Mouse (Mus musculus) left cerebral cortex, adult 11 months (tissue): ENCODE results near the gene Gm21962.
"Not testable (repeated sequence)": the region's sequence is repeated elsewhere in the genome, so short reads cannot be mapped to it uniquely, and the experiment has no call there.

Experiments used
- DNase-seq: peaks from one replicate; pipeline ENCODE4 v3.0.0; 2022; ENCODE audit warnings: low spot score

Gm21962 gene

DNA sequence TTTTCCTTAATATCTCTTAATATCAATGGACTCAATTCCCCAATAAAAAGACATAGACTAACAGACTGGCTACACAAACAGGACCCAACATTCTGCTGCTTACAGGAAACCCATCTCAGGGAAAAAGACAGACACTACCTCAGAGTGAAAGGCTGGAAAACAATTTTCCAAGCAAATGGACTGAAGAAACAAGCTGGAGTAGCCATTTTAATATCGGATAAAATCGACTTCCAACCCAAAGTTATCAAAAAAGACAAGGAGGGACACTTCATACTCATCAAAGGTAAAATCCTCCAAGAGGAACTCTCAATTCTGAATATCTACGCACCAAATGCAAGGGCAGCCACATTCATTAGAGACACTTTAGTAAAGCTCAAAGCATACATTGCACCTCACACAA, at the start of gene Gm21962:
Gm21962 (plus strand) TSS at position 301 of the 400 bp plus-strand sequence.
- DNase-seq = not testable (repeated sequence)

DNA sequence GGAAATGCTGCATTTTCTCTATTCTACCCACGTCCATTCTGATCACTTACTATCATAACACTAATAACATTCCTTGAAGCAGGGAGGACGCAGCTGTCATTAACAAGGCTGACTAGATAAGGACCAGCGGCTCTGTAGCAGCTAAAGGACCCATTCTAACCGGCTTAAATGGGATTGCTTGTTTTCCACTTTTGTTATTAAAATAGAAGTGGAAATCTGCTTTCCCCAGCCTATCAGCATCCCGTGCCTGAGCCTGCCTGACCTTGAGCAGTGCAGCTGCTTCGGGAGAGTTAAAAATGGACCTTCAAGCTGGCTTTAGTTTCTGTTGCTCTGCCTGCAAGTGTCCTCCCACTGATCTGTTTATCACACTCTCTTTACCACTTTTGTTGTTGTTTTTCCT, 49.2 kb upstream of the Gm21962 start:
- DNase-seq = no peak

DNA sequence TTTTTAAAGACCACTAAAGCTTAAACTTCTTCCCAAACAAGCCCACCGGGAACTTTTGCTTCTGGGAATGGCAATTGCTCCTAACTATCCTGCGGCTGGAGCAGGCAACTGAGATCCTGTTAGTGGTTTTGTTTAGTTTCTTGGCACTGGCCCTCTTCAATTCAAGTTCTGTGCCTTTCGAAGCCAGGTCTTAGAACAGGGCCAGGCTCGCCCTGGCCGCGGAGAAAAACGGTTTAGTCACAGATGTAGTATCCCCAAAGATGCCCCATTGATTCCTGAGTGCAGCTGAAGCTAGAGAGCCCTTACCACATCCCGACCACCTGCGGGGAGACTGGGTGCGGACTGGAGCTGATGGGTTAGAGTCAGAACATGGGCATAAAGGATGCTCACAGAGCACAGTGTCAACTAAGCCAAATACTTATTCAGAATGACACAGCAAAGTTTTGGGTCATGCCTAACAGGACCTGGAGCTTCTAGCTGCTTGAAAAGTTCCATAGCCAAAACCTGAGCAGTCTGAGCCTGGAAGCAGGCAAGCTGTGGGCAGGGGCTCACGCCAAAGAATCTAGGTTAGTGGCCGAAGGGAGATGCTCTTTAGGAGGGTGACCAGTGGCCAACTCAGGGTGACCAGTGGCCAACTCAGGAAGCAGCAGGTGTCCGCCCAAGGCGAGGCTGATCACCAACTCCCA, 48.3 kb upstream of the Gm21962 start:
- DNase-seq = no peak

DNA sequence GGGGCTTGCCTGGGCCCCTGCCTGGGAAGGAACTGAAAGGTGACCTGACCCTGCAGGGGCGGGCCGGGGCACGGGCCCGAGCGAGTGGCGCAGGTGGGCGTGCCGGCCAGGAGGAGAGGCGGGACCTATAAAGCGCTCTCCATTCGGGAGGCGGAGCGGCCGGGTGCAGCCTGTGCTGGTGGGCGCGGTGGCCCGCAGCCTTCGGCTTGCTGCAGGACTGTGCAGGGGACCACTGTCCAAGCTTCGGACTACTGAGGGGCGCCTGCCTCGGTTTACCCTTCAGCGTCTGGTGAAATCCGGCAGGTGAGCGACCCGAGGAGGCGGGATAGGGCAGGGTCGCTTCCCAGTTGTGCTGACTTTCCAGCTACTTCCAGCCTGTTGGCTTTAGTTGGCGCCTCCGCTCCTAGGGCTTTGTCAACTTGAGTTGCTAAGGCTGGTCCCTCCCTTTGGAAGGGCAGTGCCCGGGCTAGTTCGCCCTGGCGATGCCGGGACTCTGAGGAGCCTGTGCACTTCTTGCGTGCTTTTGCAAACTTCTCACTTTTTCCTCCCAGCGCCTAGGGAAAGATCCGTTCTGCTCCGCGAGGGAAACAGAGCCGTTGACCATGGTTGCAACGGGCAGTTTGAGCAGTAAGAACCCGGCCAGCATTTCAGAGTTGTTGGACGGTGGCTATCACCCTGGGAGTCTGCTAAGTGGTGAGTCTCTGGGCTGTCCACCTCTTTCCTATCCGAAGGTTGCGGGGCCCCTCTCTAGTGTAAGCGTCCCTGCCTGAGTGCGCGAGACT, 47.6 kb upstream of the Gm21962 start:
- no peak for DNase-seq

DNA sequence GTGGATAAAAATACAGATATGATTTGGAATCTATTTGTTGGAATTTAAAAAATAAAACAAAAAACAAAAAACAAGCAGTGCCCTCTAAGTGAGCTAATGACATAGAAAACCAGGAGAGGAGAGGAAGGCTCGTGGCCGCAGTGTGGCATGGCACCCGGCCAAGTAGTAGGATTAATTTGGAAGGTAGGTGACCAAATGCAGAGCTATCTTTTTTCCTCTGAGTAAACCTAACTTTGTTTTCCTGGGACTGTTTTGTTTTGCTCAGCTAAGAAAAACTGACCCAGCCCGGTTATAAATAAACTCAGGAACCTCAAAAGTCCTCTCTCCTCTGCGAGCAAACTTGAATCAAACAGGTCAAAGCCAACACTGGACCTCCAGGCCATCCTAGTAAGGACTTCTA, 46.3 kb upstream of the Gm21962 start:
- DNase-seq = no peak

DNA sequence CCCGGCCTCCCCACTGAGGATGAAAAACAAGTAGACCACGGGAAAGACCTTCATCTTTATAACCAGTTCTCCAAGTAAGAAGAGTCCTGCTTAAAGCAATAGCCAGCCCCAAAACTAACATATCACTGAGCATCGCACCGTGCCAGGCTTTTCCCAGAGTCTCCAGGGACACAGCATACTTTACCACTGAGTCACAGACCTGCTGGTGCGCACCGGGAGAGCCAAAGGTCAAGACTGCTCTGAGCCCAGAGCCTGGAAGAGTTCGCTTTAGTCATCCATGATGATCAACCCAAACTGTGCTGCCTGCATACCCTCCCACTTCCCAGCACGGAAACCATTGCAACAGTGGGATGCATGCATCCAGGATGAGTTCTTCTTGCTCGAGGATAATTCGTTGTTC, 37.6 kb upstream of the Gm21962 start:
- DNase-seq = no peak

DNA sequence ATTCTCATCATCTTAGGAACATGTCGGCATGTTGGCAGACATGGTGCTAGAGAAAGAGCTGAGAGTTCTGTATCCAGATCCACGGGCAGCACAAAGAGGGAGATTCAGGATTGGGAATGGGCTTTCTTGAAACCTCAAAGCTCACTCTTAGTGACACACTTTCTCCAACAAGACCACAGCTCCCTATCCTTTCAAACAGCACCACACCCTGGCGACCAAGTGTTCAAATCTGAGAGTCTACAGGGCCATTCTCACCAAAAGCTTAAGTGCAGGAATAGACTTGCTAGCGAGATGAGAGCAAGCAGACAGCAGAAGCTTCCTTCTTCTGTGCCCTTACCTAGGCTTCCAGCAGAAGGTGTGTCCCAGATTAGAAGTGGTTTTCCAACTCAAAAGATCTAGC, 34.8 kb upstream of the Gm21962 start:
- no peak for DNase-seq

DNA sequence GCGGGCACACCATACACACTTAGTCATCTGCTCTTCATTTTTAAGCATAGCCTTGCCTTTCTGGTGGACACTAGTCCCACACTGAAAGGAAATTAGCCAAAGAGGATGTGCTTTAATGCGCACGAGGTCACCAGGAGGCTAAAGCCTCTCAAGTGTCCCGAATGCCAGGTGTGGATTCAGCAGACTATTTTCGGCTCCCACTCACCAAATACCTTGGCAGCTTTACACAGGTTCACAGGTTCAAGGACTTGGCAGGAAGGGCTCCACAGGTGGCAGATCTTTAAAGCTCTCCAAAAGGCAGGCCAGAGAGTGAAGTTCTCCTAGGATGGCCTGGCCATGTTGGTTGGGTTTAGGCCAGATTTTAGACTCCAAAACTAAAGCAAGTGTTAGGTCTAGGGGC, 30.1 kb upstream of the Gm21962 start:
- no peak for DNase-seq

DNA sequence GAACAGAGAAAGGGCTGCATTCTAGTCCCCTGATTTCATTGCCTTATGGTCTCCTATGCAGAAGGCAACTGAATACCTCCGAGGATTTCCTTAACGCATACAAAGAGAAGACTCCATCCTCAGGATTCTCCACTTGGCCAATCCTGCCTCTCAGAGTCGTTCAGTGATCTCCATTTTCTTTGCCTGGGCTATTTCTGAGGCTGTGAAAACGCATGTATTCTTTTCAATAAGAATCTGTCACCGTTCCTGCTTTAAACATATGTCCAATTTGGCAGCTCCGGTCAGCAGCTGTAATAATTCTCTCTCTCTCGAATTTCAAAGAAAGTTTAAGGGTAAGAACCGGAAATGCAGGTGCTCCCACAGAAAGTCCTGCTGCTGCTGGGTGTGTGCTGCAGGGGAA, 29.2 kb upstream of the Gm21962 start:
- DNase-seq = no peak

DNA sequence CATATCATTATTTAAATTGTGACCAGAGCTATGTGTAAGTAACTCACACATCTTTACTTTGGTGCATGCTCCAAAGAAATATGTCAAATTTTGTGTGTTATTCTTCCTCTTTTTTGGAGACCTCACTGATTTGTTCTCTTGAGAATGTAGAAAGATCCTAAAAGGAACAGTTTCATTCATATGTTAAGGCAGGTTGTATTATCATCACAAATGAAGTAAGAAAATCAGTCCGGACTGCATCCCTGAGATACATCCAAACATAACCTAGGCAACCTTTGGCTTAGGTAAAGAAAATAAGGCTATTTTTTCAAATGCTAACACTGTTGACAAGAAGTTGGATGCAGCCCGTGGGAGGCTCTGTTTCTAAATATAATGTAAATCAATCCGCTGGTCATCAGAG, 28.8 kb upstream of the Gm21962 start:
- DNase-seq = no peak

DNA sequence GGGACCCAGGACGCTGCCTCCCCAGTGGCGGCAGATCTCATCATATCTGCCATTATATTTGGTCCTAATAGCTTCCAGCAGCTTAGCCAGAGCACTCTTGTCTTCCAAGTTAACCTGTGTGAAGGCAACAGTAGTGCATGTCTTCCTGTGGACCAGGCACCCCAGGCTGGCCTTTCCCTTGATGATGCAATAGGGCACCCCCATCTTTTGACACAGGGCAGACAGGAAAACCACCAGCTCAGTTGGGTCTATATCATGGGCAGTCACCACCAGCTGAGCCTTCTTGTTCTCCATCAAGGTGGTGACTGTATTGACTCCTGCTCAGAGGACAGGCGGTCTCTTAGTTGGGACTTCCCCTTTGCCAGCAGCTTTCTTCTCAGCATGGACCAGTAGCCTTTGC, 27.2 kb upstream of the Gm21962 start:
- no peak for DNase-seq

DNA sequence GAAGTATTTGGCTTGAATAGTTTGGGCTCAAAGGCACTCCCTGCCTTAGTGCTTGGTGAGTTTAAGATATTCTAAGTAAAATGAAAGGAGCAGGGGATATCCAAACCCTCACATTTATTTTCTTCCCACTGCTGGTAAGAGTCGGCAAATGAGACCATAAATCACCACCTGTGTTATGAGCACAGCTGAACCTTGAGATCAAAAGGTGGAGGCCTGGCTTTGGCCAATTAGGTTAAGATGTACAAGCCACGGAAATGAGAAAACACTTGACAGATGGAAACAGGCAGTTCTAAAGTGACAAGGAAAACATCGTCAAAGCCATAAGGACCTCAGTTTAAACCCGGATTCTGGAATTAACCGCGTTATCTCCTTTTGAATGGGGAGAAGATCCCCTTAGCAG, 26.4 kb upstream of the Gm21962 start:
- no peak for DNase-seq

DNA sequence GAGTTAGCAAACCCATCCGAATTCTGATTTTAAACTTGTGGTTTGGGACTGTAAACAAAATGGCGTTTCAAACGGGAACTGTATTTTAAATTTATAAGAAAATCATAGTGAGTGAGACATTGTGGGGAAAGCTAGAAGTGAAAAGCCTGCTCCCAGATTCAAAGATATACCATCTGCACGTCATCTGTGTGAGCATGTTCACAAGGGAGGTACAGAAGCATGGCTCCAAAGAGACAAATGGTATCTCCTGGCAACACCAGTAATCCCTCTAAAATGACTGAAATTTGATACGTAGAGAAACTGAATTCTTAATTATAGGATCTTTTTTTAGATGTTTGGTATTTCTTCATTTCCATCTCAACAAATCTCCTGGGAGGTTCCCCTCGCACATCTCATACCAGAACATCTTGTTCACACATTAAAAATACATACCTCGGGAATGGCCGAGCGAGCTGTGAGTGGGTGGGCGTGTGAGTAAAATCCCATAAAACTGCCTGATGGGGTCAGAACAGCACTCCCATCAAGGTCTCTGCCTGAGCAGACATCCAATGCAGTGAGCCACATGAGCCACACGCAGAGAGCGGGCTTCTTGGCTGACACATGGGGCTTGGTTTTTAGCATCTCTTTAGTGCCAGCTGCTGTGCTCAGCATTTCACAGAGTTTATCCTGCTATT, 23.8 kb upstream of the Gm21962 start:
- peak; percentile 29 for DNase-seq

DNA sequence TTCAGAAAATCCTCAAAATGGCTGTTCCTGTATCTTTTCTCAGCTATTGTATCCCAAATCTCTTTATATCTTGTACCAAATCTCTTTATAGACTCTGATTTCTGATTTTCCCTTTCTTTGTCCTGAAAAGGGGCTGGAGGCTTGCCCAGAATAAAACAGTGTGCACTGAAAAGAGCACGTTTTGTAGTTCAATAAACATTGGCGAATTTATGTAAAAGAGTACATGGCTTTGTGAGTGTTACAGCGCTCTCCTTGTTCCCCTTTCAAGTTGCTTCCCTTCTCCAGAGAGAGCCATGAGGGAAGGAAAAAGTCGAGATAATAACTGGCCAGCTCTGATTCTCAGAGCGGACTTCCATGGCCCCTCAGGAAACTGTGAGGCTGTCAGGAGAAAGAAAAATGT, 22.2 kb upstream of the Gm21962 start:
- DNase-seq = no peak

DNA sequence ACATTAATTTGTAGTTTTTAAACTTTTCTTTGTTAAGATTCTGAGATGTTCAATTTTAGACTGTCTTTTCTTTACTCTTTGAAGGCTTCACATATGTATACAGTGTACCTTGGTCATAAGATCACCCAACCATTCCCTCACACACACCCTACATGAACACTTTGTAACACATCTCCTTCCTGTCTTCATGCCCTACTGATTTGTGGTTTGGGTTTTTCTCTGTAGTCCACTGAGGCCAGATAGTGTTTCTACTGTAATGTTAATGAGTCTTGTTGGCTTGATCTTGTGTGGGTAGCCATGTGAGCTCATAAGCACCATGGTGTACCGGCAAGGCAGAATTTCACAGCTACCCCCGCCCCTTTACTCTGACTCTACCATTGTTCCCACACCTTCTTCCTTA, 18.5 kb upstream of the Gm21962 start:
- no peak for DNase-seq

DNA sequence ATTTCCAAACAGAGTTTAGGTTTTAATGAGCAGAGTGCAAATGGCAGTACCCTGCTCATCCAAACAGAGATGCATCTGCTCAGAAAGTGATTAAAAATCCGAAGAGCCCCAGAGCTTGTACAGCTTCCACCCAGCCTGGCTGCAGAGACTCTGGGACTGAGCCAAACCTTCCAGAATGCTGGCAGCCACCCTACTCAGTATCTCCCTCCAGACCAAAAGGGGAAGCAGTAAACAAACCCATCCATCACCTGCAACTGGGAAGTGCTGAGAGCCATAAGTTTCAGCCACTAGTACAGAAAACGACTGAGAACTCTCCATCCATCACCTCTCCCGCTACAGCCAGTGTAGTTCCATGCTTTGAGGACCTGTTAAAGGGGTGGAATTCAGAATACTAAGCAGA, 9.6 kb downstream of the Gm21962 start:
- DNase-seq = no peak

DNA sequence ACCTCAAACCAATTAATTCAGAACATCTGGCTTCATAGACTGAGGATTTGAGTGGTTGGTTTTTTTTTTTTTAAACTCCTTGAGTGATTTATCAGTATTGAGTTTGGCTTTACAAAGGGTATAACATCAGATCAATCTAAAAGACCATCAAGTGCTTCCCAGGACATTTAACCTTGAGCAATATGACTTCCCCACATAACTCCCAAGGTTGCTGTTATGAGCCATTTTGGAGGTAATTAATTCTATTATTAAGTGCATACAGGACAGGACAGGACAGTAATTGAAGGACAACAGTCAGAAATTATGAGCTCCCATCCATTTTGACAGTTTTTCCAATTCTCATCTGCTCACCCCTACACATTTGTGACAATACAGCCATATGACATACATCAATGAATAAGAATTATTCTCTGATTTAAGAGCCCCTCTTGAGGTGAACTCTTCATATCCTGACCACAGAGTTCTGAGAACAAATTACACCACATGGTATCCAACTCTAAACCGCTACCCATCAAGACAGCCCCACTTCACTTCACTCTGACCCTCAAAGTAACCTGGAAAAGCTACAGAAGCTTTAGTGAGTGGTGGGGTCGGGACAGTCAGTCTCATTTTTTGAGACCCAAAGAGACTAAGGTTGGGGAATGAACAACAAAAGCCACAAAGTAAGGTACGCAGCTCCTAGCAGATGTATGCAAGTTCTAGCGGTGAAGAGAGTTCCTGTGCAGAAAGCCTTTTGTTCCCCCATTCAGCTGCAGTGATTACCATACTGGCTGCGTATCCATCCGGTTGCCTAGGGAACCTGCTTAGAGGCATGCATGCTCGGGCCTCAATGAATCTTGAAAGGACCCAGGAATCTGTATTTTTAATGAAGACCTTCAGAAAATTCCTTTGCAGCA, 11.8 kb downstream of the Gm21962 start:
- peak; percentile 42 for DNase-seq

DNA sequence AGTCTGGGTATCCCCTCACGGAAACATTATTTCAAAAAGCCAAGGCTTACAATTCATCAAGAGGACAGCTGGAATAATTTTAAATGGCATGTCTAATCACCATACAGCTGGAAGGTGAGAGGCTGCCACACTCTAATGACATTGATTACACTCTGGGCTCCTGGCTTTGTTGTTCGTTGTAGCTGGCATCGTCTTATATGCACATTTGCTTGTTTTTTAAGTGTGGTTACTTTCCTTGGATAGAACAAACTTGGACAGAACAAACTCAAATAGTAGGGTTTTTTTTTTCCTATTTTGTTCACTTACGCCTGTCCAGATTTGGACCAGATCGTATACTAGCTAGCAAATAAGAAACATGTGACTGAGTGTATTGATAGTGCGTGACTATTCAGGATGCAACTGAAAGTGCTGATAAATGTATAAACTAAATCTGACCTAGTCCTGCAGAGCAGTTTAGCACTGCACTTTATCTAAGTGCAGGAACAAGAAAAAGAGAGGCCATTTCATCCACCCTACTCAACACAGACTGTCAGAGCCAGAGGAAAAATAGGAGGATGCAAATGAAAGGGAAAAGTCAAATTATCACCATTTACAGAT, 12.6 kb downstream of the Gm21962 start:
- no peak for DNase-seq

DNA sequence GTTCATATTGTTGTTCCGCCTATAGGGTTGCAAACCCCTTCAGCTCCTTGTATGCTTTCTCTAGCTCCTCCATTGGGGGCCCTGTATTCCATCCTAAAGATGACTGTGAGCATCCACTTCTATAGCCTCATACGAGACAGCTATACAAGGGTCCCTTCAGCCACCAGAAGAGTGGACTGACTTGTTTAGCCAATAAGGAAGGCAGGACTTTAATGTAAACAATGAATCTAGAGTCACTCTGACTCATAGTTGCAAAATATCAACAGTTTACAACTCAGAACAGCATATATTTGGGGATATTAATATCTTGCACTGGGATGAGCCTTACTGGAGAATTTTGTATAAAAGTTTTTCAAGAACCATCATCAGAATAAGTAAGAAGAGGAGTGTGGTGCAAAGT, 15.6 kb downstream of the Gm21962 start:
- DNase-seq = no peak

DNA sequence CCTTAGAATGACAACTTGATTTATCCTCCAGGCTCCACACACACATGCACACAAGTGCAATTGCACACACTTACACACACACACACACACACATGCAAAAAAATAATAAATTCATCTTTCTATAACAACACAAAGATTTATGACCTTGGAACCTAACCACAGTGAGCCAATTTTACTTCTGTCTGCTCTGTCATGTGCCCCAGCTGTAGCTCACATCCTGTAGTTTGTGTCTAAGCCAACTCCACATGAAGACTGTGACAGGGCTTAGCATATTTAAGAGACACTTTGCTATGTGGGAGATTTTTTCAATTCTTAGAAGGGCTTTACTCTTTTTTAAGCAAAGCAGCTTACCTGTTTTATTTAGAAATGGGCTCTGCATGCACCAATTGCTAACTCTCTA, 20.2 kb downstream of the Gm21962 start:
- DNase-seq = no peak

DNA sequence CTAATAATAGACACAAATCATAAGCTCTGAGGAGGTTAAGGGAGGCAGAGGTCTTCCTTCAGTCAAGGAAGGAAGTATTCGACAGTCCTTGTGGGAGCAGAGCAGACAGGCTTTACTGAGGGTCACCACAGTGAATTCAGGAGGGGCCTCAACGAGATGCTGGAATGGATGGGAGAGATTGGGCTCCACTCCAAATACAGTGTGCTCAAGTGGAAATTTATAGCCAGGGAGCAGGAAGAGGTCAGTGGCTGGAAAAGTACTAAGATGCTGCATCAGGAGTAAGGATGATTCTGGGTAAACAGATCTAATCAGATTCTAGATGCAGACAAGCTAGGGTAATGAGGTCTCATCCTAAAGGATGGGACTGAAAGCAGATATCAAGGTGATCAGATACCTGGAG, 44.6 kb downstream of the Gm21962 start:
- no peak for DNase-seq
